Mouse (Mus musculus): Measurements from ENCODE around the gene Tapt1.

DNA sequence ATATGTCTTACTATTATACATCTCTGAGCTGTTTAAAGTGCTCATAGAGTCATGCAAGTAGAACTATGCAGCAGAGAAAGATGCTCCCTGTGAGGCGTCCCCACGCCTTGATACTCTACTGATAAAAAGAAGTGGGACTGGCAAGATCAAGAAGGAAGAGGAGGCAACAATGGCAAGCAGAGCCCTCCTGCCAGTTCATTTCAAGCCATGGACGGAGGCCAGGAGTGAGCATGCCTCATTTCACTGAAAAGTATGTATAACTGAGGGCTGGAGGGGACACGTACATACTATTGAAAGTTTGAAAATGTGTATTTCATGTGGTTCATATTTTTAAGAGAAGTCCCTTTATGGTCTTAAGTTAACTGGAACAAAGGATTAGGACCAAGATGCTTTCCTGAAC is 28.0 kb downstream of the Tapt1 start:
- TF ChIP-seq GATA1 (IDR thresholded peaks at IDR 0.05; ENCODE audit: low read length) (no peak), TAL1 (IDR thresholded peaks at IDR 0.05; ENCODE audit: low read length) (no peak)

Measured in erythroblast, embryonic 14.5 days (primary cell).